Mouse (Mus musculus) B cell, adult (primary cell): ENCODE results near the gene Meox1. TPM values are rescaled to one million over a fixed set of nuclear protein-coding genes. Genes with fewer than 3 reads are reported as not detected.

ENCODE experiments used
- total RNA-seq: library from RNA; stranded (reverse); gene quantifications from 4 replicates; pipeline ENCODE4 v1.2.4, GENCODE M21; 2023; ENCODE audit not compliant: inconsistent age

The Meox1 gene
- 0.64 to 1.0 TPM (median 0.83 TPM) in 4 replicates for total RNA-seq

GRCm38 (mm10) chr11:101894204-101894603 lies at the start of gene Meox1:
TSS of gene Meox1 (minus strand) at chr11:101894374.

Other genes with a start within 250 kb of the Meox1 start
- 1.7 to 2.8 TPM (median 2.2 TPM) in 4 replicates for gene Arl4d, start 228.8 kb downstream of the Meox1 start, total RNA-seq
- gene Dhx8, start 161.5 kb downstream of the Meox1 start, total RNA-seq = 75.8 to 87.1 TPM (median 80.4 TPM) in 4 replicates
- gene Etv4, start 109.0 kb downstream of the Meox1 start, total RNA-seq = not detected in 4 replicates
- gene Sost, start 72.6 kb upstream of the Meox1 start, total RNA-seq = not detected in 4 replicates
- gene Cfap97d1, start 89.9 kb upstream of the Meox1 start, total RNA-seq = not detected in 4 replicates
- 28.7 to 32.8 TPM (median 30.5 TPM) in 4 replicates for gene Dusp3, start 92.6 kb upstream of the Meox1 start, total RNA-seq
- not detected in 4 replicates for gene Mpp3, start 134.1 kb upstream of the Meox1 start, total RNA-seq
- gene Cd300lg, start 147.1 kb upstream of the Meox1 start, total RNA-seq = not detected in 4 replicates
- gene Mpp2, start 194.1 kb upstream of the Meox1 start, total RNA-seq = not detected in 4 replicates
- not detected in 4 replicates for gene Ppy, start 206.9 kb upstream of the Meox1 start, total RNA-seq
- gene Pyy, start 213.5 kb upstream of the Meox1 start, total RNA-seq = not detected in 4 replicates